Comparison of ENCODE assay signal across 8 mouse cellular contexts in the genomic region with DNA sequence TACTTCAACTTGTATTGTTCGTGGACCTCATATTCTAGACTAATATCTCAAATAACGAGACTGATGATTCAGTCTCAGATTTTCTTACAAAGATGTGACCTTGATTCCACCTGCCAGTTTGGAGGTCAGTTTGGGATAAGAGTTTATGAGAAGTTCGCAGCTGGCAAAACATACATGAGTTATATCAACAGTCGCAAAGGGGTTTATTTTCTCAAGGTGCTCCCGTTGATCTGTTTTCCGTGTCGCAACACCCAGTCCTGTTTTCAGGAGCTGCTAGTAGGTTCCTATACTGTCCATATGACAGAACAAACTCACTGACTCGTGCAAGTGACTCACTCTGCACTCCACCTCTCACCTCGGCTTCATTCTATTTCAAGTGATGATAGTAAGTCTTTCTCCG. TPM values are rescaled to one million over a fixed set of nuclear protein-coding genes. Genes with fewer than 3 reads are reported as not detected.
DNase-seq lines count a peak whose midpoint lies in the region; ATAC-seq and TF ChIP-seq lines count a peak whose summit lies in the region.

No protein-coding gene starts in this region.

- H3K4me2 ChIP-seq in limb, embryonic 11.5 days (ENCODE audit: low read depth, severe bottlenecking), result peak overlapping the region; percentile 51

- 26% methylated on average over 10 of the region's 10 CpGs for WGBS in heart, adult 2 months
- 68% methylated on average over 10 of the region's 10 CpGs for WGBS in forebrain, embryonic 10.5 days
- 63% methylated on average over 10 of the region's 10 CpGs for WGBS in limb, embryonic 11.5 days
- WGBS in olfactory bulb, adult 2 months, result 34% methylated on average over 10 of the region's 10 CpGs

- no peak for TF ChIP-seq EP300 in heart, adult 2 months (IDR thresholded peaks at IDR 0.05; ENCODE audit: insufficient read depth, low read depth, low read length)

- H3K79me2 ChIP-seq in heart, adult 2 months (replicated peaks; ENCODE audit: control insufficient read depth, insufficient read depth, low read length), result no peaks in the 10 kb centered on the region

- no peaks in the 10 kb centered on the region for H3K9me3 ChIP-seq in ES-E14 (ENCODE audit: control insufficient read depth, insufficient read depth, low read depth, low read length)
- H3K9me3 ChIP-seq in forebrain, embryonic 10.5 days, result no peaks in the 10 kb centered on the region
- no peaks in the 10 kb centered on the region for H3K9me3 ChIP-seq in limb, embryonic 11.5 days (ENCODE audit: control insufficient read depth, low read length)

- no peak for TF ChIP-seq POLR2A in heart, adult 2 months (IDR thresholded peaks at IDR 0.05; ENCODE audit: insufficient read depth, low read depth, low read length)
- TF ChIP-seq POLR2A in olfactory bulb, adult 2 months (IDR thresholded peaks at IDR 0.05; ENCODE audit: insufficient read depth, low read depth, low read length), result no peak

- H3K4me3 ChIP-seq in heart, adult 2 months, result peak overlapping the region; percentile 50
- peak overlapping the region; percentile 62 to 69 for H3K4me3 ChIP-seq in ES-E14 (ENCODE audit: insufficient read depth in 1 of 2, low read depth in 1 of 2, low read length in 2 of 2, poor library complexity in 1 of 2, severe bottlenecking in 1 of 2)
- peak overlapping the region; percentile 97 for H3K4me3 ChIP-seq in forebrain, embryonic 10.5 days
- peak overlapping the region; percentile 94 for H3K4me3 ChIP-seq in limb, embryonic 11.5 days (ENCODE audit: low read depth, low read length)
- peak overlapping the region; percentile 54 for H3K4me3 ChIP-seq in olfactory bulb, adult 2 months (ENCODE audit: insufficient read depth, low read depth, low read length)

- intact Hi-C loops in heart, adult 2 months (cut with DNase I), result loop anchor here (5.0 kb wide), 2 partner anchors 224 to 804 kb away; partner anchors contain the start of genes Dock4 and Zfp277
- intact Hi-C loops in heart, postnatal 10 days (cut with DNase I), result loop anchor here (2.0 kb wide), 1 partner anchor 25 kb away; the partner anchor contains the start of gene Ifrd1

- no peaks in the 10 kb centered on the region for H3K27me3 ChIP-seq in heart, adult 2 months (ENCODE audit: control insufficient read depth, insufficient read depth, low read length)
- no peaks in the 10 kb centered on the region for H3K27me3 ChIP-seq in forebrain, embryonic 10.5 days (ENCODE audit: poor library complexity, severe bottlenecking)
- H3K27me3 ChIP-seq in limb, embryonic 11.5 days (ENCODE audit: control insufficient read depth, insufficient read depth, low read length), result no peaks in the 10 kb centered on the region

- H3K4me1 ChIP-seq in heart, adult 2 months (ENCODE audit: control insufficient read depth, insufficient read depth, low read length), result peaks cover 5% of the 10 kb centered on the region; the same call in 1 of the 2 replicates
- H3K4me1 ChIP-seq in ES-E14 (ENCODE audit: control insufficient read depth in 2 of 2, insufficient read depth in 2 of 2, low read length in 2 of 2, poor library complexity in 1 of 2), result peaks cover 2 to 6% of the 10 kb centered on the region in 2 experiments; a peak in 3 of 4 replicates
- peaks cover 26% of the 10 kb centered on the region for H3K4me1 ChIP-seq in forebrain, embryonic 10.5 days
- peaks cover 8% of the 10 kb centered on the region; the same call in 1 of the 2 replicates for H3K4me1 ChIP-seq in limb, embryonic 11.5 days (ENCODE audit: control insufficient read depth, insufficient read depth, low read length)
- H3K4me1 ChIP-seq in olfactory bulb, adult 2 months (ENCODE audit: control insufficient read depth, insufficient read depth, low read length), result peaks cover 2% of the 10 kb centered on the region

- in situ Hi-C loops in ES-E14 (cut with MboI; ENCODE audit: low sequenced_read_pairs in 2 of 2, unreplicated experiment in 2 of 2), result no loop called here

- H3K9ac ChIP-seq in heart, adult 2 months (ENCODE audit: low read depth, low read length), result peak overlapping the region; percentile 57
- peak overlapping the region; percentile 74 for H3K9ac ChIP-seq in ES-E14 (ENCODE audit: insufficient read depth, low read depth, low read length, poor library complexity, severe bottlenecking)
- H3K9ac ChIP-seq in limb, embryonic 11.5 days (ENCODE audit: low read length), result peak overlapping the region; percentile 44; the same call in 1 of the 2 replicates

- ATAC-seq in limb, embryonic 11.5 days (ENCODE audit: insufficient number of reproducible peaks, low FRiP score, low TSS enrichment, low read depth), result no peak

- peak overlapping the region; percentile 92 for H3K27ac ChIP-seq in heart, adult 2 months
- H3K27ac ChIP-seq in ES-E14 (ENCODE audit: insufficient read depth, low read depth, low read length, poor library complexity, severe bottlenecking), result no peak overlapping the region
- H3K27ac ChIP-seq in forebrain, embryonic 10.5 days, result peak overlapping the region; percentile 99
- H3K27ac ChIP-seq in limb, embryonic 11.5 days (replicated peaks; ENCODE audit: low read depth, low read length), result no peak overlapping the region
- peak overlapping the region; percentile 74 for H3K27ac ChIP-seq in olfactory bulb, adult 2 months (ENCODE audit: insufficient read depth, low read depth, low read length)

- no peak for TF ChIP-seq CTCF in heart, adult 2 months (IDR thresholded peaks at IDR 0.05)
- no peak for TF ChIP-seq CTCF in olfactory bulb, adult 2 months (IDR thresholded peaks at IDR 0.05; ENCODE audit: insufficient read depth, low read depth, low read length)

- H3K36me3 ChIP-seq in heart, adult 2 months (ENCODE audit: control insufficient read depth, insufficient read depth, low read length), result peaks cover 2% of the 10 kb centered on the region
- H3K36me3 ChIP-seq in ES-E14 (ENCODE audit: control insufficient read depth, insufficient read depth, low read length, poor library complexity, severe bottlenecking), result peaks cover 2% of the 10 kb centered on the region; the same call in 1 of the 2 replicates
- H3K36me3 ChIP-seq in forebrain, embryonic 10.5 days (replicated peaks), result no peaks in the 10 kb centered on the region
- H3K36me3 ChIP-seq in limb, embryonic 11.5 days (ENCODE audit: control insufficient read depth, insufficient read depth, low read length), result no peaks in the 10 kb centered on the region

- DNase-seq in heart, adult 2 months, result peak; percentile 29
- no peak for DNase-seq in heart, postnatal 10 days
- DNase-seq in ES-E14 (ENCODE audit: low read depth, low spot score), result no peak
- no peak for DNase-seq in forebrain, embryonic 10.5 days (ENCODE audit: extremely low spot score, low spot score)
- DNase-seq in limb, embryonic 11.5 days (ENCODE audit: low spot score), result no peak
- no peak for DNase-seq in embryo, embryonic 9.5 days (ENCODE audit: extremely low spot score)
- no peak for DNase-seq in thymus, postnatal 4 days

TF ChIP-seq in ES-E14, 5 proteins besides CTCF, POLR2A, EP300 and RAD21:
- no peak for TF ChIP-seq CHD2 (IDR thresholded peaks at IDR 0.05; ENCODE audit: low read depth, low read length)
- no peak for TF ChIP-seq ZC3H11A (IDR thresholded peaks at IDR 0.05; ENCODE audit: borderline replicate concordance, low read depth, low read length)
- TF ChIP-seq HCFC1 (IDR thresholded peaks at IDR 0.05; ENCODE audit: borderline replicate concordance, insufficient read depth, low read length), result no peak
- no peak for TF ChIP-seq ZNF384 (IDR thresholded peaks at IDR 0.05; ENCODE audit: low read depth, low read length)
- TF ChIP-seq MAFK (IDR thresholded peaks at IDR 0.05; ENCODE audit: insufficient read depth, low read depth, low read length), result no peak

RNA-seq across cellular contexts. Expression of gene Lsmem1, which starts 24.4 kb away (rescaled TPM):
- total RNA-seq in heart, adult 2 months (2021), result 10 to 100 TPM; 43.2 to 45.4 TPM
- polyA plus RNA-seq in heart, adult 2 months (2012; rRNA removed), result 22.2 and 39.4 TPM in 2 replicates
- 10 to 100 TPM; 23.1 to 35.6 TPM for total RNA-seq in heart, postnatal 10 days (2021)
- total RNA-seq in ES-E14 (2012; rRNA removed), result 0.09 and 0.16 TPM in 2 replicates
- polyA plus RNA-seq in forebrain, embryonic 10.5 days (2016; fragmentation: Nextera tagmentation; extraction: Ambion mirVana), result not detected in 2 replicates
- not detected in 2 replicates for polyA plus RNA-seq in limb, embryonic 11.5 days (2014; fragmentation: Nextera tagmentation; extraction: Ambion mirVana)
- not detected in 2 replicates for polyA plus RNA-seq in olfactory bulb, adult 2 months (2012; ENCODE audit: insufficient read depth, insufficient read length, low replicate concordance, missing spikeins)

RNA-seq across cellular contexts. Expression of gene Ifrd1, which starts 24.6 kb away (rescaled TPM):
- 10 to 100 TPM; 85.1 to 87.6 TPM for total RNA-seq in heart, adult 2 months (2021)
- polyA plus RNA-seq in heart, adult 2 months (2012; rRNA removed), result 14.1 and 34.8 TPM in 2 replicates
- total RNA-seq in heart, postnatal 10 days (2021), result 100 to 1,000 TPM; 110 to 126 TPM
- total RNA-seq in ES-E14 (2012; rRNA removed), result 79.8 and 116 TPM in 2 replicates
- polyA plus RNA-seq in forebrain, embryonic 10.5 days (2016; fragmentation: Nextera tagmentation; extraction: Ambion mirVana), result 124 and 138 TPM in 2 replicates
- 135 and 137 TPM in 2 replicates for polyA plus RNA-seq in limb, embryonic 11.5 days (2014; fragmentation: Nextera tagmentation; extraction: Ambion mirVana)
- not detected in 2 replicates for polyA plus RNA-seq in olfactory bulb, adult 2 months (2012; ENCODE audit: insufficient read depth, insufficient read length, low replicate concordance, missing spikeins)

Comparison
In these comparisons a context has a peak if more than half of its experiments do, and no peak if none do; other contexts are left out.
1. DNase-seq: peak in heart, adult 2 months (2 of 2); none in heart, postnatal 10 days (0 of 2), ES-E14 (single experiment), forebrain, embryonic 10.5 days (single experiment), limb, embryonic 11.5 days (single experiment), embryo, embryonic 9.5 days (single experiment) and thymus, postnatal 4 days (single experiment).
2. H3K27ac ChIP-seq: peak in heart, adult 2 months (single experiment), forebrain, embryonic 10.5 days (single experiment) and olfactory bulb, adult 2 months (single experiment); none in ES-E14 (single experiment) and limb, embryonic 11.5 days (single experiment).
3. RNA of gene Lsmem1, which starts 24.4 kb away (polyA plus RNA-seq): 22.2 to 39.4 TPM in heart, adult 2 months; not detected in limb, embryonic 11.5 days, not detected in forebrain, embryonic 10.5 days and not detected in olfactory bulb, adult 2 months; every median in the first group is over 10 times any median in the second.
4. Peak in every context shown above with its lines, with median percentiles within 50 percentile points of each other: H3K4me3 ChIP-seq and H3K9ac ChIP-seq.